ENCODE assay signal across 9 mouse cellular contexts in the genomic region with DNA sequence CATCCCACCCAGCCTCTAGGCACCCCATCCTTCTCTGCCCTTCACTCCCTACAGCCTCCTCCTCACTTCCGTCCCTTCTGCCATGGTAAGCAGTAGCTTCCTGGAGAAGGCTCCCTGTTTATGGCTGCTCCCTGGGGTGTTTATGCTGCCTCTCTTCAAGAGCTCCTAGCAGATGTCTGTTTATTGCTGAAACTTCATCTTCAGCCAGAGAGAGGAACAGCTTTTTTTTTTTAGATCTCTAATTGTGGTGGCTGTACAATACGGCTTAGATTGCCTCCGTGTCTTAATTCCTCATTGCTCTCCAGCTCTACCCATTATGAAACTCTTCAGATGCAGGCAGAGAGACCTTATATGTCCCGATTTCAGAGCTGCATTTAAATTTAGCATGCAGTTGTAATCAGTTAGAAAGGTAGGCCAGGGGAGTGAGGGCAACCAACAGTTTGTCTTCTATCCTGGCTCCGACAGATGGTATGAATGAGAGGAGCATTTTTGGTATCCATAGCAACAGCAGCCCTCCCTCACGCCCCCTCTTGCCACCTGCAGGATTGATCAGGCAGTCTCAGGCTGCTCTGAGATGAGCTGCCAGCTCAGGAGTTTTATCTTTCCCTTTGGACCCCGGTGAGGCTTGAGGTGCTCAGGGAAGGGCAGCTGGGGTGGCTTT. TPM values are rescaled to one million over a fixed set of nuclear protein-coding genes. Genes with fewer than 3 reads are reported as not detected.
DNase-seq lines count a peak whose midpoint lies in the region; ATAC-seq lines count a peak whose summit lies in the region.
"Had no signal": no experiment of that assay in that cellular context is flagged by ENCODE, and none has a peak within 500 bp of the region (broad histone marks: within the 10 kb centered on the region; RNA-seq: fewer than 3 reads in every experiment).

No protein-coding gene starts in this region.

- no peak overlapping the region for H3K4me3 ChIP-seq in neural tube, embryonic 11.5 days (ENCODE audit: low read depth, low read length)

- DNase-seq in layer of hippocampus, adult 11-12 months (ENCODE audit: low spot score): peak; percentile 79
- DNase-seq in layer of hippocampus, postnatal 25 days (ENCODE audit: extremely low spot score in 1 of 2, low spot score in 1 of 2): no peak
- DNase-seq in left cerebral cortex, adult 8-10 months (ENCODE audit: low spot score in 2 of 2): peak; percentile 51 to 89
- DNase-seq in neural tube, embryonic 11.5 days (ENCODE audit: low spot score): peak; percentile 64
- no peak for DNase-seq in spleen, postnatal 10 days (ENCODE audit: low spot score in 2 of 2)
- no peak for DNase-seq in natural killer cell, adult 2 months (ENCODE audit: low spot score in 2 of 2)
- DNase-seq in urinary bladder, adult 18-20 months (ENCODE audit: low spot score in 2 of 2): no peak

- peaks cover 5% of the 10 kb centered on the region; the same call in 1 of the 2 replicates for H3K4me1 ChIP-seq in neural tube, embryonic 11.5 days (ENCODE audit: control insufficient read depth, insufficient read depth, low read length)

- no peaks in the 10 kb centered on the region for H3K9me3 ChIP-seq in neural tube, embryonic 11.5 days (ENCODE audit: control insufficient read depth, low read length)

- peak; percentile 72 for ATAC-seq in frontal cortex, adult (ENCODE audit: low TSS enrichment)
- ATAC-seq in neural tube, embryonic 11.5 days (ENCODE audit: insufficient read depth, low FRiP score, low TSS enrichment): no peak

- no peaks in the 10 kb centered on the region for H3K27me3 ChIP-seq in neural tube, embryonic 11.5 days (ENCODE audit: control insufficient read depth, insufficient read depth, low read length)

- 8% methylated on average over 7 of the region's 7 CpGs for WGBS in neural tube, embryonic 11.5 days

- no peak overlapping the region for H3K9ac ChIP-seq in neural tube, embryonic 11.5 days (ENCODE audit: low read length)

- H3K36me3 ChIP-seq in neural tube, embryonic 11.5 days (ENCODE audit: control insufficient read depth, insufficient read depth, low read length): no peaks in the 10 kb centered on the region
- H3K36me3 ChIP-seq: G1E had no signal

- no peak overlapping the region for H3K4me2 ChIP-seq in neural tube, embryonic 11.5 days (ENCODE audit: low read depth)

- no peak overlapping the region for H3K27ac ChIP-seq in neural tube, embryonic 11.5 days (ENCODE audit: low read depth, low read length)

RNA-seq across cellular contexts. Expression of gene Mical2, which starts 7.8 kb away (rescaled TPM):
- total RNA-seq in layer of hippocampus, postnatal 25 days (2021): 100 to 1,000 TPM; 645 to 717 TPM
- 100 to 1,000 TPM; 370 to 442 (median 419) TPM for total RNA-seq in left cerebral cortex, adult 8-10 months (2022)
- polyA plus RNA-seq in neural tube, embryonic 11.5 days (2014; fragmentation: Nextera tagmentation; extraction: Ambion mirVana): 1.0 and 1.6 TPM in 2 replicates
- polyA plus RNA-seq: G1E had no signal

Comparison
In these comparisons a context has a peak if more than half of its experiments do, and no peak if none do; other contexts are left out.
1. DNase-seq: peak in layer of hippocampus, adult 11-12 months (single experiment), left cerebral cortex, adult 8-10 months (2 of 2) and neural tube, embryonic 11.5 days (single experiment); none in layer of hippocampus, postnatal 25 days (0 of 2), spleen, postnatal 10 days (0 of 2), natural killer cell, adult 2 months (0 of 2) and urinary bladder, adult 18-20 months (0 of 2).